Mouse (Mus musculus) embryonic facial prominence, embryonic 10.5 days (tissue): ENCODE data around the gene Tpcn2. TPM values are rescaled to one million over a fixed set of nuclear protein-coding genes. Genes with fewer than 3 reads are reported as not detected.

Experiments
- DNase-seq: peaks from one replicate; pipeline ENCODE4 v3.0.0-alpha.2; 2017; ENCODE audit warnings: low spot score
- H3K27ac ChIP-seq: fragments of 300-500 bp; sonication (generic); replicated peaks from 2 replicates; pipeline ENCODE4 v1.5.1; 2016; ENCODE audit warnings: mild to moderate bottlenecking
- H3K27me3 ChIP-seq: fragments of 300-500 bp; sonication (generic); replicated peaks from 2 replicates; pipeline ENCODE4 v1.6.1; 2016; ENCODE audit warnings: low read depth, mild to moderate bottlenecking; ENCODE audit not compliant: poor library complexity, severe bottlenecking
- H3K36me3 ChIP-seq: fragments of 300-500 bp; sonication (generic); replicated peaks from 2 replicates; pipeline ENCODE4 v1.6.1; 2016; ENCODE audit warnings: mild to moderate bottlenecking, moderate library complexity
- H3K4me1 ChIP-seq: fragments of 300-500 bp; sonication (generic); 2 replicates; pipeline ENCODE4 v1.6.1; 2016
- H3K4me3 ChIP-seq: fragments of 300-500 bp; sonication (generic); 2 replicates; pipeline ENCODE4 v1.5.1; 2016; ENCODE audit warnings: mild to moderate bottlenecking, moderate library complexity
- H3K9me3 ChIP-seq: fragments of 300-500 bp; sonication (generic); 2 replicates; pipeline ENCODE4 v1.6.1; 2016; ENCODE audit warnings: mild to moderate bottlenecking
- WGBS: fragments of 180-500 bp; shearing (Covaris S2); methylation state at CpG from one replicate; pipeline ENCODE4 v1.1.7; 2016; 5-methylcytosine and 5-hydroxymethylcytosine counted together
- polyA plus RNA-seq: library from polyadenylated mRNA; unstranded; fragments of >200 nt; fragmentation: Nextera tagmentation; extraction: Ambion mirVana; gene quantifications from 2 replicates; pipeline ENCODE4 v1.2.1, GENCODE M21; 2016

Gene Tpcn2
- polyA plus RNA-seq, 1 experiment from 2014 or later, result 6.5 TPM

DNA sequence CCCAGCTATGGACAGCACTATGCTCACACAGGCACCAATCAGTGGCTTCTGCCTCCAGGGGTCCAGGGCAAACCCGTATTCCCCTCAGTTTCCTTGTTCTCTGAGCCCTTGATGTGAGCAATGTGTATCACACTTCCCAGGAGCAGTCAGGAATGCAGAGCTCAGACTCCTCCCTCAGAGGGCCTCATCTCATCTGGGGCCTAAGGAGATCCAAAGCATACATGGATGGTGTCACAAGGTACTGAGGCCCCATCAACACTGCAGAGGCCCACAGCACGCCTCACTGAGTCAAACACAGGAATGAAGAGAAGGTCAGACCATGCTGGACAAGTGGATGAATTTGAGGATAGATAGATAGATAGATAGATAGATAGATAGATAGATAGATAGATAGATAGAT, 8.9 kb upstream of the Tpcn2 start:
- Histone ChIP-seq H3K27me3 (no peaks in the 10 kb centered on the region), H3K27ac (no peak overlapping the region), H3K4me3 (no peak overlapping the region), H3K36me3 (no peaks in the 10 kb centered on the region), H3K4me1 (peaks cover 5% of the 10 kb centered on the region), H3K9me3 (no peaks in the 10 kb centered on the region)
- WGBS, result 66% methylated on average over 2 of the region's 2 CpGs
- no peak for DNase-seq

DNA sequence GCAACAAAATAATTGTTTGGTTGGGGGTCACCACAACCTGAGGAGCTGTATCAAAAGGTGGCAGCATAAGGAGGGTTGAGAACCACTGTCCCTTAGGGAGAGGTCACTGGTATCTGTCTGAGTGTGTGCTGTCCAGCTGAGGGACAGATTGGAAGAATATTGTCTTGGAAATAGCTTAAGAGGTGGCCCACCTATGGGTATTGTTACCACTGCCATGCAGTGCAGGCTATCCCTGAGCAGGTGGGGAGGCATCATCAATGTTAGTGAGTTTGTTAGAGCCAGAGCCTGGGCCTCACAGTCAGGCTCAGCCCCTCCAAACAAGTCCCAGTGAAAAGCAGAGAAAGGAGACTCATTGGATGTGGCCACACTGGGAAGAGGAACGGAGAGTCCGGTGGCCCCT, 8.0 kb upstream of the Tpcn2 start:
- no peak for DNase-seq
- H3K27ac ChIP-seq, result no peak overlapping the region
- no peaks in the 10 kb centered on the region for H3K36me3 ChIP-seq
- 83% methylated on average over 2 of the region's 2 CpGs for WGBS
- H3K4me1 ChIP-seq, result peaks cover 5% of the 10 kb centered on the region
- no peaks in the 10 kb centered on the region for H3K9me3 ChIP-seq
- H3K27me3 ChIP-seq, result no peaks in the 10 kb centered on the region
- H3K4me3 ChIP-seq, result no peak overlapping the region

DNA sequence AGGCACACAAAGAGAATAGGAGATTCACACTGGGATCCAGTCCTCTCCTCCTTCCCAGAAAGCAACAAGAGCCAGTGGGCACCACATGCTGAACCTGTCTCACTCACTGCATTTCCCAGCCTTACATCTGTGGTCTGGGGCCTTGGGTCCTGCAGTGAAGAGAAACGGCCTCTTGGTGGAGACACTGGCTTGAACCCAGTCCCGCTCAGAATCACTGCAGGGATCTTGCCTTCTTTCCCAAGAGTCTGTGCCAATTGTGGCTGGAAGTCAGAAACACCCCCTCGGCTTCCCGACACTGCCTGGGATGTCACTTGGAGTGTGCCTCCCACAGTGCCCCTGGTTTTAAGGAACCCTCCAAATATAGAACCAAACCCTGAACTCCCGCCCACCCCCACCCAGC, 5.5 kb upstream of the Tpcn2 start:
- H3K27me3 ChIP-seq, result no peaks in the 10 kb centered on the region
- no peak overlapping the region for H3K27ac ChIP-seq
- H3K4me3 ChIP-seq, result no peak overlapping the region
- peaks cover 5% of the 10 kb centered on the region for H3K4me1 ChIP-seq
- H3K9me3 ChIP-seq, result no peaks in the 10 kb centered on the region
- DNase-seq, result peak; percentile 57
- no peaks in the 10 kb centered on the region for H3K36me3 ChIP-seq
- WGBS, result 24% methylated on average over 5 of the region's 5 CpGs

- no peaks in the 10 kb centered on the region for H3K27me3 ChIP-seq
- H3K9me3 ChIP-seq, result no peaks in the 10 kb centered on the region
- no peak overlapping the region for H3K27ac ChIP-seq
- DNase-seq, result no peak
- H3K4me1 ChIP-seq, result peaks cover 22% of the 10 kb centered on the region
- 82% methylated on average over 6 of the region's 6 CpGs for WGBS
- H3K4me3 ChIP-seq, result no peak overlapping the region
- H3K36me3 ChIP-seq, result no peaks in the 10 kb centered on the region
Observed at GRCm38 (mm10) chr7:145287410-145287809, 3.6 kb upstream of the Tpcn2 start.

GRCm38 (mm10) chr7:145285476-145285875, 1.7 kb upstream of the Tpcn2 start:
- no peak overlapping the region for H3K27ac ChIP-seq
- H3K4me3 ChIP-seq, result no peak overlapping the region
- WGBS, result 77% methylated on average over 4 of the region's 4 CpGs
- H3K9me3 ChIP-seq, result no peaks in the 10 kb centered on the region
- no peaks in the 10 kb centered on the region for H3K36me3 ChIP-seq
- no peak for DNase-seq
- H3K4me1 ChIP-seq, result peaks cover 34% of the 10 kb centered on the region
- H3K27me3 ChIP-seq, result no peaks in the 10 kb centered on the region

DNA sequence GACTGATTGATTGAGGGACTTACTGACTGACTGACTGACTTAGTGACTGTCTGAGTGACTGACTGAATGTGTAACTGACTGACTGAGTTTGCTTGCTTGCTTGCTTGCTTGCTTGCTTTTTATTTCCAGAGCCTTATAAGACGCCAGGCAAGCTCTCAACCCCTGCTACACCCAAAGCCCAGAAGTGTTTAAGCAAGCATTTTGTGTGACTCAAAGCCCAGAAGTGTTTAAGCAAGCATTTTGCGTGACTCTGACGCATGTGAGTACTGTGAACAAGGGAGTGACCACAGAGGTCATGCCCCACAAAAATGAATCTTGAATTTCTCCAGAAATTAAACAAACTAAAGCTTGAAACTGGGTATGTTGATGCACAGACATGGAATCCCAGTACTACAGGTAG, 482 bp upstream of the Tpcn2 start:
- WGBS, result 66% methylated on average over 3 of the region's 3 CpGs
- 0 out of 2 replicates have a peak overlapping the region, but pooled peaks have one; percentile 80 for H3K27ac ChIP-seq
- H3K9me3 ChIP-seq, result no peaks in the 10 kb centered on the region
- peaks cover 34% of the 10 kb centered on the region for H3K4me1 ChIP-seq
- peak overlapping the region; percentile 59 for H3K4me3 ChIP-seq
- H3K27me3 ChIP-seq, result no peaks in the 10 kb centered on the region
- DNase-seq, result no peak
- peaks cover 8% of the 10 kb centered on the region for H3K36me3 ChIP-seq

GRCm38 (mm10) chr7:145283041-145283440, 770 bp downstream of the Tpcn2 start:
- Histone ChIP-seq H3K9me3 (no peaks in the 10 kb centered on the region), H3K36me3 (peaks cover 21% of the 10 kb centered on the region), H3K4me3 (peak overlapping the region; percentile 59), H3K4me1 (peaks cover 29% of the 10 kb centered on the region), H3K27me3 (no peaks in the 10 kb centered on the region), H3K27ac (peak overlapping the region; percentile 80)
- DNase-seq, result no peak
- 38% methylated on average over 4 of the region's 4 CpGs for WGBS

DNA sequence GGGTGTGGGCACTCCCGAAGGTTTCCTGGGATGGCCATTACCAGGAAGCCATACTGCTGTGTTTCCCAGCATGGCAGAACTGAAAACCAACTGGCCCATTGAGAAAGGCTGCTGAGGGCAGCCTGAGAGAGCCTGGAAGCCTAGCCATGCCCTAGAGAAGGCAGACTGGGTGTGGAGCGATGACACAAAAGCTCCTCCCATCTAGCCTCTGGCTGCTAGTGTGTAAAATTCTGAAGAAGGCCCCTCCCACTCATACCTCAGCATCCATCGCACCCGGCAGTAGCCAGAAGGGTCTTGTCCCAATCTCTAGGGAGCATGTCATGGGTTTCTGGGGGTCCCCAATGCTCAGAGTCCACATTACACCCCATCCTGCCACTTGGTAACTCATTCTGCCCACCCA, 2.4 kb downstream of the Tpcn2 start:
- H3K27me3 ChIP-seq, result no peaks in the 10 kb centered on the region
- H3K4me3 ChIP-seq, result no peak overlapping the region
- H3K4me1 ChIP-seq, result peaks cover 29% of the 10 kb centered on the region
- H3K27ac ChIP-seq, result no peak overlapping the region
- 87% methylated on average over 4 of the region's 4 CpGs for WGBS
- DNase-seq, result no peak
- peaks cover 37% of the 10 kb centered on the region for H3K36me3 ChIP-seq
- H3K9me3 ChIP-seq, result no peaks in the 10 kb centered on the region

DNA sequence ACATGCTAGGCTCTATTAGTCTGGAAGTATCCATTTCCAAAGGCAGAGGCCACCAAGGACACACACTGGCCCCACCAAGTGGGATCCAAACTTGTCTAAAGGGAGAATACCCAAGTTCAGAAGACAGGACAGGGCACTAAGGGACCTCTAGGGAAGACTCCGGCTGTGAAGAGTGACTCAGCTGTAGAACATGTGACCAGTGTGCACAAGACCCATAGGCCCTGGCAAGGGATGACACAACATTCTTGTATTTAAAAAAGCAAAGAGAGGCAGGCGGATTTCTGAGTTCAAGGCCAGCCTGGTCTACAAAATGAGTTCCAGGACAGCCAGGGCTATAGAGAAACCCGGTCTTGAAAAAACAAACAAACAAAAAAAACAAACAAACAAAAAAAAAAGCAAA, 8.3 kb downstream of the Tpcn2 start:
- H3K36me3 ChIP-seq, result peaks cover 91% of the 10 kb centered on the region
- no peaks in the 10 kb centered on the region for H3K27me3 ChIP-seq
- no peak for DNase-seq
- H3K4me1 ChIP-seq, result no peaks in the 10 kb centered on the region
- 93% methylated on average over 3 of the region's 3 CpGs for WGBS
- H3K9me3 ChIP-seq, result no peaks in the 10 kb centered on the region
- H3K27ac ChIP-seq, result no peak overlapping the region
- no peak overlapping the region for H3K4me3 ChIP-seq

DNA sequence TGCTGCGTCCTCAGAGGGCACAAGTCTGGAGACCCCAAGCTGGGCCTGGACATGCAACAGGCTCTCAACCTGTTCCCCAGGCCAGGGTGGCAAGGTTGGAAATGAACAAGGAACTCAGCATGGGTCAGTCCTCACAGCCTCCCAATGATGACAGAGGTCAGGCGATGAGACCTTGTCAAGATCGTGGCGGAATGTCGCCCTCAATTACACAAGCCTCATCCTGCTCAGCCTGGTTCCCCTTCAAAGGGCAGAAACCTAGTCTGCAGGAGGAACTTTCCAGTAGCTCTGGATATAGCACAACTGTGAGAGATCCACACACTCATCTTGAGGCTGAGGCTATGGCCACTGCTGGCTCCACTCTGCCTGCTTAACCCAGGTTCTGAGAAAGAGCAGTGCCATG, 12.9 kb downstream of the Tpcn2 start:
- peaks cover 93% of the 10 kb centered on the region for H3K36me3 ChIP-seq

DNA sequence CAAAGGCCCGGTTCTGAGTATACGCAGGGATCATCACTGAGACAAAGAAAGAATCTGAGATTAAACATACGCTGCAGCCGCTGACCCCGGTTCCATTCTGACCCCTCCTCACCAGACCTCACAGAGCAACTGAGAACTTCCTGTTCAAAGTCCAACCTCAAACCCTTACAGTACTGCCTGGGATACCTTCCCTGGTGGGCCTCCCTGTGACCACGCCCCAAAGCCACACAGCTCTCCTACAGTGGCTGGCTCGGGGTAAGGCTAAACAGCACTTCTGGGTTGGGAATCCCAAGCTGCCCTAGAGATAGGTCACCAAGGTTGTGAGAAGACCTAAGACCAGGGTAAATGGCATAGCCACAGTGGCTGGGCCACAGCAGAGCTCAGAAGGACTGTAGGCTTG, 14.9 kb downstream of the Tpcn2 start:
- Histone ChIP-seq H3K9me3 (no peaks in the 10 kb centered on the region), H3K4me3 (no peak overlapping the region), H3K27me3 (no peaks in the 10 kb centered on the region), H3K36me3 (peaks cover 80% of the 10 kb centered on the region), H3K27ac (no peak overlapping the region), H3K4me1 (0 out of 2 replicates have a peak, but pooled peaks cover 4% of the 10 kb centered on the region)
- DNase-seq, result no peak
- WGBS, result 93% methylated on average over 7 of the region's 7 CpGs

More for the DNA sequence above, 12.9 kb downstream of the Tpcn2 start:
- no peak for DNase-seq
- Histone ChIP-seq H3K4me3 (no peak overlapping the region), H3K9me3 (no peaks in the 10 kb centered on the region), H3K27ac (no peak overlapping the region), H3K4me1 (no peaks in the 10 kb centered on the region), H3K27me3 (no peaks in the 10 kb centered on the region)
- WGBS, result 94% methylated on average over 5 of the region's 5 CpGs

DNA sequence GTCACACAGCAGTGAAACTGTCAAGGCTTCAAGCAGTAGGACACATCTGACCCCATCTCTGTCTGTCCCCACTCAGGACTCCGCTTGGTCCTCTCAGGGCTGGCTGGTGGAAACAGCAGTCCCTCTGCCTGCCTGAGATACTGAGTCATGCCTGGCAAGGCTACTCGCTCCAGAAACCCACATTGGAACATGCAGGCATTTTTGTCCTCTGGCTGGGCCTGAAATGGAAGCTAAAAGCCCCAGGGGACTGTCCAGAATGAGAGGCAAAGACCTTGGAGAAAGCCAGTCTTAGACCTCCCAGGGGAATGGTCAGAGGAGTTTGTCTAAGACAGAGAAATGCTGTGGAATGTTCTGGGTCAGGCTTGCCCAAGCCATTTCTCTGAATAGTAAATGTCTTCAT, 17.8 kb downstream of the Tpcn2 start:
- no peak for DNase-seq
- 93% methylated on average over 2 of the region's 2 CpGs for WGBS
- 0 out of 2 replicates have a peak, but pooled peaks cover 4% of the 10 kb centered on the region for H3K4me1 ChIP-seq
- no peaks in the 10 kb centered on the region for H3K9me3 ChIP-seq
- H3K27ac ChIP-seq, result no peak overlapping the region
- H3K4me3 ChIP-seq, result no peak overlapping the region
- no peaks in the 10 kb centered on the region for H3K27me3 ChIP-seq
- H3K36me3 ChIP-seq, result peaks cover 63% of the 10 kb centered on the region

- 85% methylated on average over 9 of the region's 9 CpGs for WGBS
- Histone ChIP-seq H3K36me3 (peaks cover 60% of the 10 kb centered on the region), H3K4me1 (0 out of 2 replicates have a peak, but pooled peaks cover 4% of the 10 kb centered on the region), H3K4me3 (no peak overlapping the region), H3K9me3 (no peaks in the 10 kb centered on the region), H3K27ac (no peak overlapping the region), H3K27me3 (no peaks in the 10 kb centered on the region)
- DNase-seq, result no peak
Observed at GRCm38 (mm10) chr7:145264202-145264601, 19.6 kb downstream of the Tpcn2 start.

DNA sequence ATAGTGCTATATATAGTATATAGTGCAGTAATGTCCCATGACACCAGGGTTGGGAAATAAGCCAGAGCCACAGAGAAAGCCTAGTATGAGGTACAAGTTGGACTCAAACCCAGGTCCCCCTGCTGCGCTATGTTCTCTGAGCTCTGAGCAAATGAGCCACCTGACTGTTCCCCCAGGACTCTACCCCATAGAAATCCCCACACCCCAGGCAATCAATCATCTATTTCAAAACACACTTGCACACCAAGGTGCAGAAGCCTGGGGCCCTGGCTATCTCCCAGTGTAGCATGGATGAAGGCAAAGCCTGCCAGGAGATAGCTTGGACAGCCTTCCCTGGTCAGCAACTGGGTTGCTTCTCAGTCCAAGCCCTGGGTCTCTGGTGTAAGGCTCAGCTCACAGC, 27.7 kb downstream of the Tpcn2 start:
- WGBS, result 92% methylated on average over 1 of the region's 1 CpGs
- Histone ChIP-seq H3K9me3 (no peaks in the 10 kb centered on the region), H3K27ac (no peak overlapping the region), H3K4me3 (no peak overlapping the region), H3K27me3 (no peaks in the 10 kb centered on the region), H3K4me1 (no peaks in the 10 kb centered on the region; the same call in 1 of the 2 replicates), H3K36me3 (peaks cover 40% of the 10 kb centered on the region)
- DNase-seq, result no peak
